Mouse (Mus musculus) G1E (cell line): ENCODE measurements around the gene Vmp1.

Experiments used
- CTCF ChIP-seq: IDR thresholded peaks from 2 replicates; pipeline ENCODE4 v1.5.1; 2012; ENCODE audit warnings: low read depth, low read length, inconsistent platforms, mixed read lengths
- GATA2 ChIP-seq: IDR thresholded peaks from 2 replicates; pipeline ENCODE4 v1.6.1; 2012; ENCODE audit warnings: low read depth, low read length, inconsistent platforms, borderline replicate concordance
- POLR2AphosphoS5 ChIP-seq: IDR thresholded peaks from 2 replicates; pipeline ENCODE4 v1.6.1; 2012; ENCODE audit warnings: low read depth, low read length, inconsistent platforms; ENCODE audit not compliant: insufficient replicate concordance

DNA sequence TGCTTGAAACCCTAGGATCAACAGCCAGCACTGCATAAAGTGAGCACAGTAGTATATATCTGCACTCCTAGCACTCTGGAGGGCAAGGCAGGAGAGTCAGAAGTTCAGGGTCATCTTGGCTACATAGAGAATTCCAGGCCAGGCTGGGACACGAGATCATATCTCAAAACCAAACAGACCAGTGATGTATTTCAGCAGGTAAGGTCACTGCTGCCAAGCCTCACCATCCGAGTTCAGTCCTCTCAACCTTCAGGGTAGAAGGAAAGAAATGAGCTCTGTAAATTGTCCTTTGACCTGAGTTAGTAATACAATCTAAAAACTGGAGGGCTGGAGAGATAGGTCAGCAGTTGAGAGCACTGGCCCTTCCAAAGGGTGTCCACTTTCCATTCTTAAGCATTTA lies 109.2 kb downstream of the Vmp1 start:
- no peak for TF ChIP-seq CTCF
- no peak for TF ChIP-seq POLR2AphosphoS5
- TF ChIP-seq GATA2 = no peak
